Mouse (Mus musculus): ENCODE measurements at regions not wholly inside any gene's neighbourhood (a gene's known extent, or its start where the extent isn't known, plus 50 kb on each side); places are given as distances from the start of the nearest gene placed in this dataset.

DNA sequence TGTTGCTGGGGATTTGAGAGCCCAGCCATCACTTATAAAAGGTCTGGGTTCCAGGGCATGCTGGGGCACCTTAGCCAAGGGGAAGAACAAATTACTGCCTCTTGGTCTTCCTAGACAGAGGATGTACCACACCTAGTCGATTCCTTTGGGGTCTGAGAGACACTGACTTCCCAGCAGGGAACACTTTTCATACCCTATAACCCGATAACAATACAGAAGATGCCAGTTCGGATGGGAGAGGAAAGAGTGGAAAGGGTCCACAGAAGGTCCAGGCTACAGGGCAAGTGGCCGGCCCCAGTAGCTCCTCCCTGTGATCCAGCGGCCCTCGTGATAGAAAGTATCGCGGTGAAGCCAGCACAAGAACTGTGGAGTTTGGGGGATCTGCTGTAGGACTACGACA lies 150.8 kb downstream of the Setd4 start:
- no peak for TF ChIP-seq CTCF (IDR thresholded peaks at IDR 0.05; ENCODE audit: low read depth)
- Histone ChIP-seq H3K4me1 (ENCODE audit: insufficient read depth, low read length) (no peaks in the 10 kb centered on the region), H3K27ac (no peak overlapping the region), H3K4me3 (ENCODE audit: low read length) (no peak overlapping the region), H3K4me2 (ENCODE audit: low read depth, low read length) (no peak overlapping the region), H3K9ac (replicated peaks; ENCODE audit: low read length) (no peak overlapping the region), H3K9me3 (ENCODE audit: low read length) (no peaks in the 10 kb centered on the region), H3K36me3 (ENCODE audit: insufficient read depth, low read length) (no peaks in the 10 kb centered on the region), H3K27me3 (ENCODE audit: insufficient read depth, low read length) (no peaks in the 10 kb centered on the region)
- no peak for DNase-seq (ENCODE audit: low spot score)
- 80% methylated on average over 9 of the region's 9 CpGs for WGBS
- no peak for ATAC-seq

DNA sequence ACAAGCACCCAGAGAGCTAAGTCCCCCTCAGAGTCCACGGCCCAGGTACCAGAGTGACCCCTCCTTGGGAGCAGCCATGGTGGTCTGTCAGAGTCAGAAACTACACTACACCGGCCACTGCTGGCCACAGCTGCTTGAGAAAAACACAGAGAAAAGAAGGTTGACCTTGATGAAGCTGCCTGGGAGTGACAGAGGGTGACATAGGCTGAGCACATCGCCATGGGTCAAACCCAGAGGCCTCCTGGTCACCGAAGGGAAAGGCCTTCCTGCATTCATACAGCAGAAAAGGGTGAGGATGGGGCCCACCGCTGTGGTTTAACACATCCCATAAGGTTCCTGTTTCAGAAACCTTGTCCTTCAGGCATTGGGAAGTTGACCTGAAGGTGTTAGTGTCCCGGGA lies 153.0 kb downstream of the Setd4 start:
- Histone ChIP-seq H3K27ac (no peak overlapping the region), H3K4me1 (ENCODE audit: insufficient read depth, low read length) (no peaks in the 10 kb centered on the region), H3K9ac (replicated peaks; ENCODE audit: low read length) (no peak overlapping the region), H3K4me3 (ENCODE audit: low read length) (no peak overlapping the region), H3K4me2 (ENCODE audit: low read depth, low read length) (no peak overlapping the region), H3K9me3 (ENCODE audit: low read length) (no peaks in the 10 kb centered on the region), H3K27me3 (ENCODE audit: insufficient read depth, low read length) (no peaks in the 10 kb centered on the region), H3K36me3 (ENCODE audit: insufficient read depth, low read length) (no peaks in the 10 kb centered on the region)
- 82% methylated on average over 6 of the region's 6 CpGs for WGBS
- no peak for ATAC-seq
- no peak for TF ChIP-seq CTCF (IDR thresholded peaks at IDR 0.05; ENCODE audit: low read depth)
- no peak for DNase-seq (ENCODE audit: low spot score)

DNA sequence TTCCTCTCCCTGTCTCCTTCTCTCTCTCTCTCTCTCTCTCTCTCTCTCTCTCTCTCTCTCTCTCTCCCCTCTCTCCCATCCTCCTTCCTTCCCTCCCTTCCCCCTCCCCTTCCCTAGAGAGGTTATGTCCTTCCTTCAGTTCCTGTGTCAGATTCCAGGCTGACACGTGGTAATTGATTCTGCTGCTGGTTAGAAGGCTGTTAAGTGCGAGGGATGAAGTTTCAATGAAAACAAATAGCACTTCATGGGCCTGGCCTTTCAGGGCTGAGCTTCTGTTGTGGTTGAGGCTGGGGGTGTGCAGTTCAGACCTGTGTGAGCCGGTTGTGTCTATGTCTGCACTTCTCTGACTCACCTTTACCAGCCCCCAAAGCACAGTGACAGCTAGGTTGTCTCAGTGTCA lies 153.9 kb downstream of the Setd4 start:
- H3K9me3 ChIP-seq (ENCODE audit: low read length): no peaks in the 10 kb centered on the region
- H3K36me3 ChIP-seq (ENCODE audit: insufficient read depth, low read length): no peaks in the 10 kb centered on the region
- no peak overlapping the region for H3K4me2 ChIP-seq (ENCODE audit: low read depth, low read length)
- no peak for ATAC-seq
- TF ChIP-seq CTCF (IDR thresholded peaks at IDR 0.05; ENCODE audit: low read depth): no peak
- no peak overlapping the region for H3K4me3 ChIP-seq (ENCODE audit: low read length)
- H3K9ac ChIP-seq (replicated peaks; ENCODE audit: low read length): no peak overlapping the region
- no peak for DNase-seq (ENCODE audit: low spot score)
- 30% methylated on average over 3 of the region's 3 CpGs for WGBS
- no peaks in the 10 kb centered on the region for H3K27me3 ChIP-seq (ENCODE audit: insufficient read depth, low read length)
- H3K27ac ChIP-seq: no peak overlapping the region
- H3K4me1 ChIP-seq (ENCODE audit: insufficient read depth, low read length): no peaks in the 10 kb centered on the region

DNA sequence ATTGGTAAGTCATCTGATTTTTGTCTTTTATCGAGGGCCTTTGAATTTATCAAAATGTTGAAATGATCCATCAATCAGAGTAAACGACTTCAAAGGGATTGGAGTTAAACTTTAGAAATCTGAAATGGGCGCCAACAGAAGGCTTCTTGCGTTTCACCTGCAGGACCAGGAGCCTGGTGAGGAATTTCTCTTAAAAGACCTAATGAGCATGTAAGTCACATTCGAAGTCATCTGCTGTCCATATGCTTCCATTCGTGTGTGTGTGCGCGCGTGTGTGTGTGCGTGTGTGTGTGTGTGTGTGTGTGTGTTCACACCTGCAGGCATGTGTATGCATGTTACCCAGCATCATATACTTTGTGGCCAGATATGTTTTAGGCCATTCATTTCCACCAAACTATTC lies 155.7 kb downstream of the Setd4 start:
- DNase-seq (ENCODE audit: low spot score): no peak
- no peaks in the 10 kb centered on the region for H3K36me3 ChIP-seq (ENCODE audit: insufficient read depth, low read length)
- WGBS: 89% methylated on average over 10 of the region's 10 CpGs
- no peak for ATAC-seq
- H3K27me3 ChIP-seq (ENCODE audit: insufficient read depth, low read length): no peaks in the 10 kb centered on the region
- H3K27ac ChIP-seq: no peak overlapping the region
- no peak overlapping the region for H3K9ac ChIP-seq (replicated peaks; ENCODE audit: low read length)
- H3K9me3 ChIP-seq (ENCODE audit: low read length): no peaks in the 10 kb centered on the region
- no peak for TF ChIP-seq CTCF (IDR thresholded peaks at IDR 0.05; ENCODE audit: low read depth)
- no peak overlapping the region for H3K4me2 ChIP-seq (ENCODE audit: low read depth, low read length)
- no peak overlapping the region for H3K4me3 ChIP-seq (ENCODE audit: low read length)
- H3K4me1 ChIP-seq (ENCODE audit: insufficient read depth, low read length): no peaks in the 10 kb centered on the region

DNA sequence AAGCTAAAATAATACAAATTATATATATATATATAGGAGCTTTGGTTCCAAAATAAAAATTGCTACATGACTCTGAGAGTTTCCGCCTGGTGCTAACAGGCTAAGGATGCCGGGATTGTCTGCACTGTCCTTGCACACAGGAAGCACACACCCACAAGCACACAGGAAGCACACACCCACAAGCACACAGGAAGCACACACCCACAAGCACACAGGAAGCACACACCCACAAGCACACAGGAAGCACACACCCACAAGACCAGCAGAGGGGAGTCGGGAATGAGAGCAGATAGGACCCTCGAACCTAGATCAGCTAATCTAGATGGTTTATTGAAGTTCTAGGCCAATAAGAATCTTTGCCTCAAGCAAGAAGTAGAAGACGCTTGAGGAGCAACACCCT lies 156.9 kb downstream of the Setd4 start:
- ATAC-seq (no peak), DNase-seq (ENCODE audit: low spot score) (no peak)
- no peaks in the 10 kb centered on the region for H3K9me3 ChIP-seq (ENCODE audit: low read length)
- H3K9ac ChIP-seq (replicated peaks; ENCODE audit: low read length): no peak overlapping the region
- no peaks in the 10 kb centered on the region for H3K36me3 ChIP-seq (ENCODE audit: insufficient read depth, low read length)
- H3K27ac ChIP-seq: no peak overlapping the region
- H3K4me3 ChIP-seq (ENCODE audit: low read length): no peak overlapping the region
- no peaks in the 10 kb centered on the region for H3K27me3 ChIP-seq (ENCODE audit: insufficient read depth, low read length)
- no peak overlapping the region for H3K4me2 ChIP-seq (ENCODE audit: low read depth, low read length)
- 91% methylated on average over 5 of the region's 5 CpGs for WGBS
- no peak for TF ChIP-seq CTCF (IDR thresholded peaks at IDR 0.05; ENCODE audit: low read depth)
- no peaks in the 10 kb centered on the region for H3K4me1 ChIP-seq (ENCODE audit: insufficient read depth, low read length)

DNA sequence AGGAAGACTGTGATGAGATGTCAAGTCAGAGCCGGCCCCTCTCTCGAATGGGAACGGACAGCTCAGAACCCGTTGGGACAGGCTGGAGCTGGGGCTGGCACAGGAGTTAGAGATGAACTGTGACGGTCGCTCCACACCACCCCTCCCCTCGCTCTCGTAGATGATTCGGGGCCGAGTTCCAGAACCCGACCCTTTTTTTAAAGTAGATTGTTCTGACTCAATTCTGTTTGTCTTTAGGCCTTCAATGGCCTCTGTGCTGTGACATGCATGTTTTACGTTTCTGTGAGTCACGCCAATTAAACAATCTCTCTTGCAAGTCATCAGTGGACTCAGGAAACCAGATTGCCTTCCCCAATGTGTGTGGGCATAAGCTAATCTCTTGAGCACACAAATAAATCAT lies 157.7 kb downstream of the Setd4 start:
- no peaks in the 10 kb centered on the region for H3K36me3 ChIP-seq (ENCODE audit: insufficient read depth, low read length)

DNA sequence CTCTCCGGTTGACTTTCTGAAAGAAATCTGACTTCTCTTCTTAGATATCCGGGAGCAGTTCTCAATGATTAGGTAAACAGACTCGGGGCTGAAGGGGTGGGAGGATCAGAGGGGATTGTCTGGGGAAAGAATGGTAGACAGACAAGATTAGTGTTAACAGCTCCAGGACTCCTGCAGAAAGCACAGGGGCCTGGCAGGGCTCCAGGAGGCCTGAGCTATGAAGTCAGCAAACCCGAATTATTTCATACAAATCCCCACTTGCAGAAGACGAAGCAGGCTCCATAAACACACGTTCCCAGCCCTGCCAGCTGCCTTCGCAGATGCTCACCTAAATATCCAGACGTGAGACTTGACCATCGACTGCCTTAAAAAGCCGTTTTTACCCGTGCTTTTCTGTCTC lies 161.0 kb downstream of the Setd4 start:
- H3K4me3 ChIP-seq (ENCODE audit: low read length): no peak overlapping the region
- no peaks in the 10 kb centered on the region for H3K9me3 ChIP-seq (ENCODE audit: low read length)
- no peak for TF ChIP-seq CTCF (IDR thresholded peaks at IDR 0.05; ENCODE audit: low read depth)
- ATAC-seq (no peak), DNase-seq (ENCODE audit: low spot score) (peak; percentile 58)
- peak overlapping the region; percentile 8; the same call in 1 of the 2 replicates for H3K4me2 ChIP-seq (ENCODE audit: low read depth, low read length)
- H3K36me3 ChIP-seq (ENCODE audit: insufficient read depth, low read length): no peaks in the 10 kb centered on the region
- no peaks in the 10 kb centered on the region for H3K27me3 ChIP-seq (ENCODE audit: insufficient read depth, low read length)
- 29% methylated on average over 11 of the region's 11 CpGs for WGBS
- no peak overlapping the region for H3K27ac ChIP-seq
- H3K4me1 ChIP-seq (ENCODE audit: insufficient read depth, low read length): peaks cover under 1% of the 10 kb centered on the region; the same call in 1 of the 2 replicates
- no peak overlapping the region for H3K9ac ChIP-seq (replicated peaks; ENCODE audit: low read length)

More for the DNA sequence above, 157.7 kb downstream of the Setd4 start:
- Histone ChIP-seq H3K9ac (replicated peaks; ENCODE audit: low read length) (no peak overlapping the region), H3K4me1 (ENCODE audit: insufficient read depth, low read length) (no peaks in the 10 kb centered on the region), H3K4me3 (ENCODE audit: low read length) (no peak overlapping the region), H3K4me2 (ENCODE audit: low read depth, low read length) (no peak overlapping the region), H3K27me3 (ENCODE audit: insufficient read depth, low read length) (no peaks in the 10 kb centered on the region), H3K9me3 (ENCODE audit: low read length) (no peaks in the 10 kb centered on the region), H3K27ac (no peak overlapping the region)
- TF ChIP-seq CTCF (IDR thresholded peaks at IDR 0.05; ENCODE audit: low read depth): no peak
- no peak for ATAC-seq
- DNase-seq (ENCODE audit: low spot score): no peak
- WGBS: 75% methylated on average over 13 of the region's 13 CpGs
